Comparison of ENCODE assay signal across 36 mouse cellular contexts in genomic region chr2:154609050-154609767, GRCm38 (mm10). TPM values are rescaled to one million over a fixed set of nuclear protein-coding genes. Genes with fewer than 3 reads are reported as not detected.
DNase-seq lines count a peak whose midpoint lies in the region; ATAC-seq and TF ChIP-seq lines count a peak whose summit lies in the region.
"Had no signal": no experiment of that assay in that cellular context is flagged by ENCODE, and none has a peak within 500 bp of the region (broad histone marks: within the 10 kb centered on the region; RNA-seq: fewer than 3 reads in every experiment).

No protein-coding gene starts in this region.

- H3K27me3 ChIP-seq in liver, embryonic 12.5 days (replicated peaks): 0 out of 2 replicates have a peak, but pooled peaks cover 3% of the 10 kb centered on the region
- H3K27me3 ChIP-seq in liver, embryonic 11.5 days (replicated peaks; ENCODE audit: control insufficient read depth, insufficient read depth, low read length): no peaks in the 10 kb centered on the region
- H3K27me3 ChIP-seq in MEL (ENCODE audit: control insufficient read depth in 1 of 2, insufficient read depth in 2 of 2, low read length in 2 of 2): no peaks in the 10 kb centered on the region
- H3K27me3 ChIP-seq in liver, postnatal 0 days (ENCODE audit: insufficient read depth, low read length): no peaks in the 10 kb centered on the region
- H3K27me3 ChIP-seq in hindbrain, embryonic 14.5 days (ENCODE audit: control insufficient read depth, insufficient read depth, low read length): no peaks in the 10 kb centered on the region
- H3K27me3 ChIP-seq in stomach, postnatal 0 days (ENCODE audit: control insufficient read depth, insufficient read depth, low read length): no peaks in the 10 kb centered on the region
- H3K27me3 ChIP-seq: embryonic facial prominence, embryonic 13.5 days; hindbrain, embryonic 12.5 days had no signal

- no peak for TF ChIP-seq CTCF in MEL (IDR thresholded peaks at IDR 0.05 in 2 of 3, conservative IDR thresholded peaks at IDR 0.05 in 1 of 3; ENCODE audit: control insufficient read depth in 1 of 3, insufficient read depth in 1 of 3, low read depth in 2 of 3, low read length in 3 of 3, poor library complexity in 1 of 3, severe bottlenecking in 1 of 3)
- no peak for TF ChIP-seq CTCF in liver, postnatal 0 days (IDR thresholded peaks at IDR 0.05; ENCODE audit: low read depth)
- no peak for TF ChIP-seq CTCF in stomach, postnatal 0 days (IDR thresholded peaks at IDR 0.05; ENCODE audit: low read depth)

- no peaks in the 10 kb centered on the region for H3K36me3 ChIP-seq in liver, embryonic 12.5 days
- H3K36me3 ChIP-seq in liver, embryonic 11.5 days (ENCODE audit: control insufficient read depth, insufficient read depth, low read length): no peaks in the 10 kb centered on the region
- peaks cover 0 to 29% of the 10 kb centered on the region in 2 experiments; a peak in 2 of 4 replicates for H3K36me3 ChIP-seq in MEL (ENCODE audit: control insufficient read depth in 1 of 2, insufficient read depth in 2 of 2, low read length in 2 of 2)
- no peaks in the 10 kb centered on the region for H3K36me3 ChIP-seq in liver, postnatal 0 days (replicated peaks; ENCODE audit: insufficient read depth, low read length)
- H3K36me3 ChIP-seq in hindbrain, embryonic 14.5 days (replicated peaks; ENCODE audit: control insufficient read depth, insufficient read depth): no peaks in the 10 kb centered on the region
- no peaks in the 10 kb centered on the region for H3K36me3 ChIP-seq in stomach, postnatal 0 days (ENCODE audit: control insufficient read depth, insufficient read depth, low read length)
- H3K36me3 ChIP-seq: embryonic facial prominence, embryonic 10.5 days; embryonic facial prominence, embryonic 13.5 days; forebrain, embryonic 10.5 days; hindbrain, embryonic 12.5 days had no signal

- peak in 1 of 2 experiments; percentile 52; a peak in 2 of 4 replicates for TF ChIP-seq EP300 in MEL (IDR thresholded peaks at IDR 0.05; ENCODE audit: low read depth in 1 of 2, low read length in 2 of 2)
- no peak for TF ChIP-seq EP300 in liver, postnatal 0 days (IDR thresholded peaks at IDR 0.05; ENCODE audit: low read depth)
- no peak for TF ChIP-seq EP300 in stomach, postnatal 0 days (optimal IDR thresholded peaks at IDR 0.05)

- H3K4me1 ChIP-seq in liver, embryonic 12.5 days: peaks cover 57% of the 10 kb centered on the region
- peaks cover 6% of the 10 kb centered on the region for H3K4me1 ChIP-seq in liver, embryonic 11.5 days (replicated peaks; ENCODE audit: control insufficient read depth, insufficient read depth, low read length)
- H3K4me1 ChIP-seq in MEL (ENCODE audit: control insufficient read depth in 1 of 2, insufficient read depth in 2 of 2, low read length in 2 of 2): peaks cover 19 to 28% of the 10 kb centered on the region in 2 experiments
- peaks cover 35% of the 10 kb centered on the region for H3K4me1 ChIP-seq in liver, postnatal 0 days (ENCODE audit: insufficient read depth)
- peaks cover 6% of the 10 kb centered on the region for H3K4me1 ChIP-seq in hindbrain, embryonic 14.5 days (replicated peaks; ENCODE audit: control insufficient read depth, insufficient read depth, low read length)
- H3K4me1 ChIP-seq in stomach, postnatal 0 days (replicated peaks; ENCODE audit: control insufficient read depth, insufficient read depth): no peaks in the 10 kb centered on the region

- DNase-seq in liver, embryonic 11.5 days (ENCODE audit: low spot score): no peak
- DNase-seq in MEL (ENCODE audit: low read depth, low spot score): peak; percentile 44
- peak; percentile 95 for DNase-seq in gonadal fat pad, adult 2 months (ENCODE audit: low read depth)
- peak; percentile 55 for DNase-seq in liver, postnatal 0 days
- no peak for DNase-seq in hindbrain, embryonic 14.5 days (ENCODE audit: low spot score)
- no peak for DNase-seq in stomach, postnatal 0 days (ENCODE audit: low spot score)
- DNase-seq in lung, postnatal 4 days: no peak
- DNase-seq: adrenal gland, adult 2 months; adrenal gland, postnatal 14 days; cerebellum, adult 11-12 months; cerebellum, adult 8-10 months; cerebellum, postnatal 10 days; cerebellum, postnatal 36 days; embryo, embryonic 11 days; gastrocnemius, postnatal 10 days; gastrocnemius, postnatal 36 days; heart, adult 11 months had no signal

- TF ChIP-seq RAD21 in MEL (IDR thresholded peaks at IDR 0.05; ENCODE audit: low read depth, low read length): no peak

- H3K9ac ChIP-seq in liver, embryonic 12.5 days: peak overlapping the region; percentile 5; the same call in 1 of the 2 replicates
- no peak overlapping the region for H3K9ac ChIP-seq in liver, embryonic 11.5 days (ENCODE audit: low read depth, low read length)
- peak overlapping the region; percentile 33; the same call in 1 of the 2 replicates for H3K9ac ChIP-seq in MEL (ENCODE audit: control insufficient read depth, low read depth, low read length, poor library complexity, severe bottlenecking)
- no peak overlapping the region for H3K9ac ChIP-seq in liver, postnatal 0 days (replicated peaks)
- no peak overlapping the region for H3K9ac ChIP-seq in hindbrain, embryonic 14.5 days
- no peak overlapping the region for H3K9ac ChIP-seq in stomach, postnatal 0 days (ENCODE audit: low read length)
- H3K9ac ChIP-seq: embryonic facial prominence, embryonic 13.5 days; forebrain, embryonic 13.5 days; hindbrain, embryonic 12.5 days had no signal

- TF ChIP-seq POLR2A in MEL (IDR thresholded peaks at IDR 0.05; ENCODE audit: control insufficient read depth in 1 of 2, insufficient read depth in 1 of 2, low read depth in 1 of 2, low read length in 2 of 2, poor library complexity in 1 of 2): peak in 1 of 2 experiments; percentile 49; a peak in 1 of 4 replicates

- ATAC-seq in liver, embryonic 12.5 days: no peak
- ATAC-seq in liver, embryonic 11.5 days (replicated peaks; ENCODE audit: low FRiP score): no peak
- peak; percentile 37 for ATAC-seq in liver, postnatal 0 days
- ATAC-seq in hindbrain, embryonic 14.5 days (ENCODE audit: low FRiP score): no peak
- no peak for ATAC-seq in stomach, postnatal 0 days (ENCODE audit: low FRiP score, low TSS enrichment)
- ATAC-seq: forebrain, embryonic 13.5 days; forebrain, embryonic 16.5 days; hindbrain, embryonic 16.5 days; inflammation-experienced regulatory T-cells, adult 6 months; Patski had no signal

- H3K4me3 ChIP-seq in liver, embryonic 12.5 days: no peak overlapping the region
- no peak overlapping the region for H3K4me3 ChIP-seq in liver, embryonic 11.5 days (ENCODE audit: low read depth, low read length)
- peak overlapping the region; percentile 26 to 36 for H3K4me3 ChIP-seq in MEL (ENCODE audit: control insufficient read depth in 1 of 2, insufficient read depth in 1 of 2, low read depth in 2 of 2, low read length in 2 of 2)
- no peak overlapping the region for H3K4me3 ChIP-seq in liver, postnatal 0 days (ENCODE audit: low read depth, low read length)
- H3K4me3 ChIP-seq in hindbrain, embryonic 14.5 days (replicated peaks; ENCODE audit: low read length): no peak overlapping the region
- H3K4me3 ChIP-seq in stomach, postnatal 0 days (ENCODE audit: low read depth, low read length): no peak overlapping the region
- H3K4me3 ChIP-seq: embryonic facial prominence, embryonic 10.5 days; embryonic facial prominence, embryonic 13.5 days; erythroblast, embryonic 14.5 days; forebrain, embryonic 10.5 days; forebrain, embryonic 13.5 days; hindbrain, embryonic 12.5 days had no signal

- H3K79me2 ChIP-seq in MEL (ENCODE audit: control insufficient read depth, insufficient read depth, low read length, poor library complexity): peaks cover 3% of the 10 kb centered on the region; the same call in 1 of the 2 replicates

- no peaks in the 10 kb centered on the region for H3K9me3 ChIP-seq in liver, embryonic 12.5 days (replicated peaks)
- H3K9me3 ChIP-seq in liver, embryonic 11.5 days (ENCODE audit: control insufficient read depth, low read length): no peaks in the 10 kb centered on the region
- no peaks in the 10 kb centered on the region for H3K9me3 ChIP-seq in MEL (replicated peaks; ENCODE audit: insufficient read depth, low read length)
- no peaks in the 10 kb centered on the region for H3K9me3 ChIP-seq in liver, postnatal 0 days (ENCODE audit: low read length)
- no peaks in the 10 kb centered on the region for H3K9me3 ChIP-seq in hindbrain, embryonic 14.5 days (ENCODE audit: control insufficient read depth, low read length)
- no peaks in the 10 kb centered on the region for H3K9me3 ChIP-seq in stomach, postnatal 0 days (ENCODE audit: control insufficient read depth, low read length)
- H3K9me3 ChIP-seq: embryonic facial prominence, embryonic 10.5 days; embryonic facial prominence, embryonic 13.5 days; forebrain, embryonic 10.5 days; forebrain, embryonic 13.5 days; hindbrain, embryonic 12.5 days had no signal

- H3K27ac ChIP-seq in liver, embryonic 12.5 days: no peak overlapping the region
- no peak overlapping the region for H3K27ac ChIP-seq in liver, embryonic 11.5 days (ENCODE audit: low read depth, low read length)
- peak overlapping the region; percentile 46 for H3K27ac ChIP-seq in MEL (ENCODE audit: control insufficient read depth, low read depth, low read length)
- peak overlapping the region; percentile 74 for H3K27ac ChIP-seq in liver, postnatal 0 days (ENCODE audit: low read depth)
- no peak overlapping the region for H3K27ac ChIP-seq in hindbrain, embryonic 14.5 days
- no peak overlapping the region for H3K27ac ChIP-seq in stomach, postnatal 0 days (replicated peaks)
- H3K27ac ChIP-seq: embryonic facial prominence, embryonic 10.5 days; embryonic facial prominence, embryonic 13.5 days; forebrain, embryonic 10.5 days; forebrain, embryonic 13.5 days; hindbrain, embryonic 12.5 days had no signal

- 41% methylated on average over 10 of the region's 10 CpGs for WGBS in liver, embryonic 12.5 days (ENCODE audit: insufficient replicate concordance)
- 51% methylated on average over 10 of the region's 10 CpGs for WGBS in liver, embryonic 11.5 days
- 39% methylated on average over 10 of the region's 10 CpGs for whole genome bisulfite sequencing in liver, postnatal 0 days (ENCODE audit: insufficient replicate concordance)
- 67% methylated on average over 10 of the region's 10 CpGs for WGBS in hindbrain, embryonic 14.5 days
- whole genome bisulfite sequencing in stomach, postnatal 0 days: 58% methylated on average over 10 of the region's 10 CpGs

- H3K4me2 ChIP-seq in liver, embryonic 12.5 days: no peak overlapping the region
- H3K4me2 ChIP-seq in liver, embryonic 11.5 days: no peak overlapping the region
- H3K4me2 ChIP-seq in liver, postnatal 0 days (ENCODE audit: low read depth, low read length): no peak overlapping the region
- H3K4me2 ChIP-seq in hindbrain, embryonic 14.5 days (replicated peaks): no peak overlapping the region
- no peak overlapping the region for H3K4me2 ChIP-seq in stomach, postnatal 0 days (replicated peaks; ENCODE audit: low read depth)
- H3K4me2 ChIP-seq: embryonic facial prominence, embryonic 13.5 days; forebrain, embryonic 13.5 days; heart, embryonic 11.5 days; hindbrain, embryonic 12.5 days had no signal

RNA-seq across cellular contexts. Expression of gene Zfp341, which starts 3.9 kb away (rescaled TPM):
- polyA plus RNA-seq in liver, embryonic 12.5 days (2016; fragmentation: Nextera tagmentation; extraction: Ambion mirVana): 2.2 TPM in 2 replicates
- polyA plus RNA-seq in liver, embryonic 11.5 days (2014; fragmentation: Nextera tagmentation; extraction: Ambion mirVana): 1.3 and 1.5 TPM in 2 replicates
- total RNA-seq in MEL (2012; rRNA removed): 2.0 TPM in 2 replicates
- 1 to 10 TPM in 1 of 2 experiments, not detected in 1; 6.3 TPM for polyA plus RNA-seq in MEL (2012; ENCODE audit: insufficient read depth in 1 of 2, insufficient read length in 2 of 2, low read depth in 1 of 2, low replicate concordance in 2 of 2, missing spikeins in 1 of 2)
- 3.9 and 4.4 TPM in 2 replicates for polyA plus RNA-seq in gonadal fat pad, adult 2 months (2012; rRNA removed)
- 0.75 and 0.85 TPM in 2 replicates for polyA plus RNA-seq in liver, postnatal 0 days (2015; fragmentation: Nextera tagmentation; extraction: Ambion mirVana)
- polyA plus RNA-seq in hindbrain, embryonic 14.5 days (2014; fragmentation: Nextera tagmentation; extraction: Ambion mirVana): 2.0 and 2.4 TPM in 2 replicates
- 0.27 and 0.45 TPM in 2 replicates for polyA plus RNA-seq in stomach, postnatal 0 days (2015; fragmentation: Nextera tagmentation; extraction: Ambion mirVana)

RNA-seq across cellular contexts. Expression of gene 4930519P11Rik, which starts 4.0 kb away (rescaled TPM):
- 0.45 TPM in 1 of 2 replicates, not detected in the other for polyA plus RNA-seq in liver, embryonic 12.5 days (2016; fragmentation: Nextera tagmentation; extraction: Ambion mirVana)
- polyA plus RNA-seq in liver, embryonic 11.5 days (2014; fragmentation: Nextera tagmentation; extraction: Ambion mirVana): not detected in 2 replicates
- total RNA-seq in MEL (2012; rRNA removed): not detected in 2 replicates
- polyA plus RNA-seq in MEL (2012; ENCODE audit: insufficient read depth in 1 of 2, insufficient read length in 2 of 2, low read depth in 1 of 2, low replicate concordance in 2 of 2, missing spikeins in 1 of 2): under 1 TPM in 1 of 2 experiments, not detected in 1; 0.22 TPM
- 0.81 and 2.0 TPM in 2 replicates for polyA plus RNA-seq in gonadal fat pad, adult 2 months (2012; rRNA removed)
- polyA plus RNA-seq in liver, postnatal 0 days (2015; fragmentation: Nextera tagmentation; extraction: Ambion mirVana): 0.40 and 0.45 TPM in 2 replicates
- polyA plus RNA-seq in hindbrain, embryonic 14.5 days (2014; fragmentation: Nextera tagmentation; extraction: Ambion mirVana): 0.47 and 0.59 TPM in 2 replicates
- polyA plus RNA-seq in stomach, postnatal 0 days (2015; fragmentation: Nextera tagmentation; extraction: Ambion mirVana): 0.22 and 0.28 TPM in 2 replicates
- total RNA-seq: adrenal gland, postnatal 14 days; gastrocnemius, adult 18-20 months; gastrocnemius, postnatal 10 days; gastrocnemius, postnatal 36 days; heart, adult 8-10 months; heart, postnatal 25 days; hematopoietic stem cell, adult 5-6 weeks had no signal
- polyA plus RNA-seq: cortical plate, adult 2 months; embryonic facial prominence, embryonic 10.5 days; embryonic facial prominence, embryonic 13.5 days; forebrain, embryonic 16.5 days; heart, embryonic 14.5 days; heart, postnatal 0 days; hindbrain, embryonic 12.5 days; inflammation-experienced regulatory T-cells, adult 6 months had no signal

RNA-seq across cellular contexts. Expression of gene Pxmp4, which starts 5.7 kb away (rescaled TPM):
- 24.5 and 26.1 TPM in 2 replicates for polyA plus RNA-seq in liver, embryonic 12.5 days (2016; fragmentation: Nextera tagmentation; extraction: Ambion mirVana)
- polyA plus RNA-seq in liver, embryonic 11.5 days (2014; fragmentation: Nextera tagmentation; extraction: Ambion mirVana): 25.2 and 25.6 TPM in 2 replicates
- 5.9 and 6.8 TPM in 2 replicates for total RNA-seq in MEL (2012; rRNA removed)
- polyA plus RNA-seq in MEL (2012; ENCODE audit: insufficient read depth in 1 of 2, insufficient read length in 2 of 2, low read depth in 1 of 2, low replicate concordance in 2 of 2, missing spikeins in 1 of 2): 10 to 100 TPM in 1 of 2 experiments, not detected in 1; 12.2 TPM
- 47.5 and 68.3 TPM in 2 replicates for polyA plus RNA-seq in gonadal fat pad, adult 2 months (2012; rRNA removed)
- 64.2 and 68.5 TPM in 2 replicates for polyA plus RNA-seq in liver, postnatal 0 days (2015; fragmentation: Nextera tagmentation; extraction: Ambion mirVana)
- polyA plus RNA-seq in hindbrain, embryonic 14.5 days (2014; fragmentation: Nextera tagmentation; extraction: Ambion mirVana): 17.3 and 18.5 TPM in 2 replicates
- polyA plus RNA-seq in stomach, postnatal 0 days (2015; fragmentation: Nextera tagmentation; extraction: Ambion mirVana): 49.7 and 52.8 TPM in 2 replicates

RNA-seq across cellular contexts. Expression of gene E2f1, which starts 39.5 kb away (rescaled TPM):
- 27.0 and 27.4 TPM in 2 replicates for polyA plus RNA-seq in liver, embryonic 12.5 days (2016; fragmentation: Nextera tagmentation; extraction: Ambion mirVana)
- 12.6 and 14.0 TPM in 2 replicates for polyA plus RNA-seq in liver, embryonic 11.5 days (2014; fragmentation: Nextera tagmentation; extraction: Ambion mirVana)
- 14.8 and 17.4 TPM in 2 replicates for total RNA-seq in MEL (2012; rRNA removed)
- polyA plus RNA-seq in MEL (2012; ENCODE audit: insufficient read depth in 1 of 2, insufficient read length in 2 of 2, low read depth in 1 of 2, low replicate concordance in 2 of 2, missing spikeins in 1 of 2): 10 to 100 TPM in 1 of 2 experiments, not detected in 1; 41.6 TPM
- 6.4 and 7.3 TPM in 2 replicates for polyA plus RNA-seq in gonadal fat pad, adult 2 months (2012; rRNA removed)
- polyA plus RNA-seq in liver, postnatal 0 days (2015; fragmentation: Nextera tagmentation; extraction: Ambion mirVana): 7.3 and 7.4 TPM in 2 replicates
- 2.2 and 2.4 TPM in 2 replicates for polyA plus RNA-seq in hindbrain, embryonic 14.5 days (2014; fragmentation: Nextera tagmentation; extraction: Ambion mirVana)
- 5.7 and 6.1 TPM in 2 replicates for polyA plus RNA-seq in stomach, postnatal 0 days (2015; fragmentation: Nextera tagmentation; extraction: Ambion mirVana)

RNA-seq across cellular contexts. Expression of gene Chmp4b, which starts 42.3 kb away (rescaled TPM):
- polyA plus RNA-seq in liver, embryonic 12.5 days (2016; fragmentation: Nextera tagmentation; extraction: Ambion mirVana): 17.6 and 18.2 TPM in 2 replicates
- polyA plus RNA-seq in liver, embryonic 11.5 days (2014; fragmentation: Nextera tagmentation; extraction: Ambion mirVana): 9.3 and 10.9 TPM in 2 replicates
- 118 TPM in 2 replicates for total RNA-seq in MEL (2012; rRNA removed)
- 100 to 1,000 TPM in 1 of 2 experiments, not detected in 1; 196 TPM for polyA plus RNA-seq in MEL (2012; ENCODE audit: insufficient read depth in 1 of 2, insufficient read length in 2 of 2, low read depth in 1 of 2, low replicate concordance in 2 of 2, missing spikeins in 1 of 2)
- polyA plus RNA-seq in gonadal fat pad, adult 2 months (2012; rRNA removed): 111 and 177 TPM in 2 replicates
- 11.9 and 13.1 TPM in 2 replicates for polyA plus RNA-seq in liver, postnatal 0 days (2015; fragmentation: Nextera tagmentation; extraction: Ambion mirVana)
- polyA plus RNA-seq in hindbrain, embryonic 14.5 days (2014; fragmentation: Nextera tagmentation; extraction: Ambion mirVana): 23.2 and 23.4 TPM in 2 replicates
- 37.3 and 42.7 TPM in 2 replicates for polyA plus RNA-seq in stomach, postnatal 0 days (2015; fragmentation: Nextera tagmentation; extraction: Ambion mirVana)

Comparison
In these comparisons a context has a peak if more than half of its experiments do, and no peak if none do; other contexts are left out.
1. H3K27ac ChIP-seq: peak in MEL (single experiment) and liver, postnatal 0 days (single experiment); none in liver, embryonic 12.5 days (single experiment), liver, embryonic 11.5 days (single experiment), hindbrain, embryonic 14.5 days (single experiment) and stomach, postnatal 0 days (single experiment).
2. H3K9ac ChIP-seq: peak in liver, embryonic 12.5 days (single experiment) and MEL (single experiment); none in liver, embryonic 11.5 days (single experiment), liver, postnatal 0 days (single experiment), hindbrain, embryonic 14.5 days (single experiment) and stomach, postnatal 0 days (single experiment).
3. DNase-seq: peak in MEL (single experiment), gonadal fat pad, adult 2 months (single experiment) and liver, postnatal 0 days (single experiment); none in liver, embryonic 11.5 days (single experiment), hindbrain, embryonic 14.5 days (single experiment), stomach, postnatal 0 days (single experiment) and lung, postnatal 4 days (0 of 2).
4. H3K4me3 ChIP-seq: peak in MEL (2 of 2); none in liver, embryonic 12.5 days (single experiment), liver, embryonic 11.5 days (single experiment), liver, postnatal 0 days (single experiment), hindbrain, embryonic 14.5 days (single experiment) and stomach, postnatal 0 days (single experiment).